Comparison of ENCODE assay signal across 21 mouse cellular contexts in genomic region chr7:66266942-66267850, GRCm38 (mm10).
DNase-seq lines count a peak whose midpoint lies in the region; ATAC-seq and TF ChIP-seq lines count a peak whose summit lies in the region.
"Had no signal": no experiment of that assay in that cellular context is flagged by ENCODE, and none has a peak within 500 bp of the region (broad histone marks: within the 10 kb centered on the region; RNA-seq: fewer than 3 reads in every experiment).

No protein-coding gene starts in this region.

- H3K9me3 ChIP-seq in lung, embryonic 14.5 days (ENCODE audit: low read depth, low read length): no peaks in the 10 kb centered on the region
- H3K9me3 ChIP-seq: embryonic facial prominence, embryonic 12.5 days; hindbrain, embryonic 12.5 days; neural tube, embryonic 13.5 days had no signal

- no peaks in the 10 kb centered on the region for H3K4me1 ChIP-seq in lung, embryonic 14.5 days (ENCODE audit: insufficient read depth)
- H3K4me1 ChIP-seq: embryonic facial prominence, embryonic 12.5 days; hindbrain, embryonic 12.5 days; limb, embryonic 12.5 days; neural tube, embryonic 13.5 days had no signal

- TF ChIP-seq CTCF in lung, embryonic 14.5 days (IDR thresholded peaks at IDR 0.05; ENCODE audit: low read depth): no peak

- DNase-seq in lung, embryonic 14.5 days: no peak
- DNase-seq in lung, postnatal 14 days: no peak
- peak; percentile 66 for DNase-seq in c-Kit-positive CD71-positive TER-119-negative erythroid progenitor cells, embryonic 14.5 days (ENCODE audit: low read depth)
- no peak for DNase-seq in cerebellum, postnatal 25 days
- no peak for DNase-seq in urinary bladder, postnatal 4 days (ENCODE audit: low spot score in 2 of 2)
- DNase-seq: cerebellum, adult 9-10 months; kidney, postnatal 25 days; layer of hippocampus, postnatal 36 days; lung, postnatal 10 days; retina, postnatal 1 day; thymus, adult 2 months had no signal

- H3K36me3 ChIP-seq in lung, embryonic 14.5 days (ENCODE audit: insufficient read depth): peaks cover 55% of the 10 kb centered on the region
- H3K36me3 ChIP-seq: hindbrain, embryonic 12.5 days; neural tube, embryonic 13.5 days had no signal

- no peak overlapping the region for H3K27ac ChIP-seq in lung, embryonic 14.5 days (ENCODE audit: low read depth)
- H3K27ac ChIP-seq: embryonic facial prominence, embryonic 12.5 days; hindbrain, embryonic 12.5 days; limb, embryonic 12.5 days; neural tube, embryonic 13.5 days had no signal

- no peak overlapping the region for H3K4me3 ChIP-seq in lung, embryonic 14.5 days (ENCODE audit: low read depth, low read length)
- H3K4me3 ChIP-seq: embryonic facial prominence, embryonic 12.5 days; hindbrain, embryonic 12.5 days; limb, embryonic 12.5 days; neural tube, embryonic 13.5 days had no signal

- no peaks in the 10 kb centered on the region for H3K27me3 ChIP-seq in lung, embryonic 14.5 days (ENCODE audit: insufficient read depth, low read length)
- H3K27me3 ChIP-seq: embryonic facial prominence, embryonic 12.5 days; hindbrain, embryonic 12.5 days; limb, embryonic 12.5 days; neural tube, embryonic 13.5 days; Patski had no signal

- no peak overlapping the region for H3K9ac ChIP-seq in lung, embryonic 14.5 days
- H3K9ac ChIP-seq: embryonic facial prominence, embryonic 12.5 days; hindbrain, embryonic 12.5 days; limb, embryonic 12.5 days; neural tube, embryonic 13.5 days had no signal

- peak; percentile 56; the same call in 1 of the 2 replicates for ATAC-seq in lung, embryonic 14.5 days (ENCODE audit: insufficient read depth)
- peak; percentile 95 for ATAC-seq in erythroid progenitor cell, adult 5-6 weeks (replicated peaks; ENCODE audit: low FRiP score, poor library complexity, severe bottlenecking)
- ATAC-seq in megakaryocyte progenitor cell, adult 5-6 weeks (replicated peaks; ENCODE audit: poor library complexity): peak; percentile 72
- ATAC-seq: forebrain, embryonic 14.5 days; intestine, postnatal 0 days; midbrain, embryonic 16.5 days; Patski had no signal

- no peak overlapping the region for H3K4me2 ChIP-seq in lung, embryonic 14.5 days
- H3K4me2 ChIP-seq: embryonic facial prominence, embryonic 12.5 days; hindbrain, embryonic 12.5 days; limb, embryonic 12.5 days; neural tube, embryonic 13.5 days had no signal

- WGBS in lung, embryonic 14.5 days: 79% methylated on average over 6 of the region's 6 CpGs
